Mouse (Mus musculus) hindbrain, embryonic 14.5 days (tissue): ENCODE results near the gene Iba57. TPM values are rescaled to one million over a fixed set of nuclear protein-coding genes. Genes with fewer than 3 reads are reported as not detected.

ENCODE experiments used
- ATAC-seq: fragments of 200-750 bp; cut with Nextera tagmentation; 2 replicates; pipeline ENCODE4 v1.8.0; 2017; ENCODE audit warnings: moderate number of reproducible peaks, mild to moderate bottlenecking, moderate TSS enrichment, moderate library complexity; ENCODE audit not compliant: low FRiP score
- DNase-seq: peaks from one replicate; pipeline ENCODE4 v3.0.0-alpha.2; 2015; ENCODE audit warnings: low spot score
- H3K27ac ChIP-seq: fragments of 300-500 bp; sonication (generic); 2 replicates; pipeline ENCODE4 v1.5.1; 2014; ENCODE audit warnings: mild to moderate bottlenecking, moderate library complexity
- H3K27me3 ChIP-seq: fragments of 300-500 bp; sonication (generic); 2 replicates; pipeline ENCODE4 v1.6.1; 2014; ENCODE audit warnings: mild to moderate bottlenecking, low read length, mixed read lengths; ENCODE audit not compliant: control insufficient read depth, insufficient read depth
- H3K36me3 ChIP-seq: fragments of 300-500 bp; sonication (generic); replicated peaks from 2 replicates; pipeline ENCODE4 v1.6.1; 2014; ENCODE audit not compliant: control insufficient read depth, insufficient read depth
- H3K4me1 ChIP-seq: fragments of 300-500 bp; sonication (generic); replicated peaks from 2 replicates; pipeline ENCODE4 v1.6.1; 2014; ENCODE audit warnings: antibody characterized with exemption, low read length, mixed read lengths; ENCODE audit not compliant: control insufficient read depth, insufficient read depth
- H3K4me2 ChIP-seq: fragments of 300-500 bp; sonication (generic); replicated peaks from 2 replicates; pipeline ENCODE4 v1.6.1; 2014; ENCODE audit warnings: mild to moderate bottlenecking, moderate library complexity
- H3K4me3 ChIP-seq: fragments of 300-500 bp; sonication (generic); replicated peaks from 2 replicates; pipeline ENCODE4 v1.5.1; 2014; ENCODE audit warnings: mild to moderate bottlenecking, low read length
- H3K9ac ChIP-seq: fragments of 300-500 bp; sonication (generic); 2 replicates; pipeline ENCODE4 v1.6.1; 2014
- H3K9me3 ChIP-seq: fragments of 300-500 bp; sonication (generic); 2 replicates; pipeline ENCODE4 v1.6.1; 2016; ENCODE audit warnings: low read length; ENCODE audit not compliant: control insufficient read depth
- WGBS: fragments of 180-500 bp; shearing (Covaris S2); extraction: QIAGEN DNeasy Blood & Tissue Kit; methylation state at CpG from one replicate; pipeline ENCODE4 v1.1.7; 2014; 5-methylcytosine and 5-hydroxymethylcytosine counted together
- polyA plus RNA-seq: library from polyadenylated mRNA; unstranded; fragments of >200 nt; fragmentation: Nextera tagmentation; extraction: Ambion mirVana; gene quantifications from 2 replicates; pipeline ENCODE4 v1.2.1, GENCODE M21; 2014

The Iba57 gene
- polyA plus RNA-seq, 1 experiment from 2014 or later: 3.7 TPM

GRCm38 (mm10) chr11:59138537-59139486 is 24.7 kb downstream of the Iba57 start:
- Histone ChIP-seq H3K9ac (no peak overlapping the region), H3K4me2 (no peak overlapping the region), H3K4me3 (no peak overlapping the region), H3K27me3 (peaks cover 40% of the 10 kb centered on the region), H3K27ac (no peak overlapping the region), H3K36me3 (no peaks in the 10 kb centered on the region), H3K4me1 (no peaks in the 10 kb centered on the region), H3K9me3 (no peaks in the 10 kb centered on the region)
- ATAC-seq (no peak), DNase-seq (no peak)
- whole genome bisulfite sequencing: 74% methylated on average over 19 of the region's 19 CpGs

GRCm38 (mm10) chr11:59136994-59137706 is 26.4 kb downstream of the Iba57 start:
- 70% methylated on average over 12 of the region's 12 CpGs for WGBS
- Histone ChIP-seq H3K9me3 (no peaks in the 10 kb centered on the region), H3K27ac (no peak overlapping the region), H3K36me3 (no peaks in the 10 kb centered on the region), H3K27me3 (peaks cover 54% of the 10 kb centered on the region), H3K4me1 (no peaks in the 10 kb centered on the region), H3K4me2 (no peak overlapping the region), H3K9ac (no peak overlapping the region), H3K4me3 (no peak overlapping the region)
- no peak for DNase-seq
- ATAC-seq: no peak

GRCm38 (mm10) chr11:59135904-59136452 is 27.6 kb downstream of the Iba57 start, which contains the start of gene Obscn:
Gene Obscn (minus strand): TSS chr11:59136402.
- 0 out of 2 replicates have a peak within 1 kb of the TSS, but pooled peaks have one; percentile 26 for H3K9ac ChIP-seq
- DNase-seq (no peak), ATAC-seq (no peak)
- no peaks in the 10 kb centered on the region for H3K4me1 ChIP-seq
- H3K4me3 ChIP-seq: peak within 1 kb of the TSS; percentile 30
- WGBS: 16% methylated on average over 44 of the region's 44 CpGs
- H3K27ac ChIP-seq: no peak within 1 kb of the TSS
- H3K36me3 ChIP-seq: no peaks in the 10 kb centered on the region
- H3K4me2 ChIP-seq: peak within 1 kb of the TSS; percentile 50
- no peaks in the 10 kb centered on the region for H3K9me3 ChIP-seq
- H3K27me3 ChIP-seq: peaks cover 54% of the 10 kb centered on the region

- Histone ChIP-seq H3K27ac (no peak overlapping the region), H3K4me2 (peak overlapping the region; percentile 50), H3K4me1 (no peaks in the 10 kb centered on the region), H3K36me3 (no peaks in the 10 kb centered on the region), H3K27me3 (peaks cover 54% of the 10 kb centered on the region), H3K9me3 (no peaks in the 10 kb centered on the region), H3K9ac (0 out of 2 replicates have a peak overlapping the region, but pooled peaks have one; percentile 26), H3K4me3 (peak overlapping the region; percentile 30)
- DNase-seq (no peak), ATAC-seq (no peak)
- WGBS: 8% methylated on average over 55 of the region's 55 CpGs
These were observed 28.3 kb downstream of the Iba57 start for GRCm38 (mm10) chr11:59135051-59135820.

- Histone ChIP-seq H3K4me3 (peak overlapping the region; percentile 30; the same call in 1 of the 2 replicates), H3K4me2 (peak overlapping the region; percentile 11; the same call in 1 of the 2 replicates), H3K36me3 (no peaks in the 10 kb centered on the region), H3K9ac (no peak overlapping the region), H3K27ac (no peak overlapping the region), H3K9me3 (no peaks in the 10 kb centered on the region), H3K4me1 (no peaks in the 10 kb centered on the region), H3K27me3 (peaks cover 54% of the 10 kb centered on the region)
- WGBS: 6% methylated on average over 34 of the region's 35 CpGs
- no peak for ATAC-seq
- no peak for DNase-seq
These were observed 29.1 kb downstream of the Iba57 start for GRCm38 (mm10) chr11:59134373-59134997.

- Histone ChIP-seq H3K36me3 (no peaks in the 10 kb centered on the region), H3K27me3 (peaks cover 46% of the 10 kb centered on the region), H3K9me3 (no peaks in the 10 kb centered on the region), H3K4me1 (no peaks in the 10 kb centered on the region), H3K9ac (no peak overlapping the region), H3K4me3 (no peak overlapping the region), H3K4me2 (no peak overlapping the region), H3K27ac (no peak overlapping the region)
- DNase-seq: no peak
- ATAC-seq: no peak
- WGBS: 77% methylated on average over 2 of the region's 3 CpGs
These were observed 31.5 kb downstream of the Iba57 start for GRCm38 (mm10) chr11:59132065-59132464.

- H3K27me3 ChIP-seq: peaks cover 40% of the 10 kb centered on the region
- H3K9ac ChIP-seq: no peak overlapping the region
- H3K27ac ChIP-seq: no peak overlapping the region
- no peaks in the 10 kb centered on the region for H3K36me3 ChIP-seq
- no peak overlapping the region for H3K4me3 ChIP-seq
- no peaks in the 10 kb centered on the region for H3K9me3 ChIP-seq
- H3K4me1 ChIP-seq: no peaks in the 10 kb centered on the region
- WGBS: 58% methylated on average over 18 of the region's 18 CpGs
- ATAC-seq: no peak
- DNase-seq: no peak
- no peak overlapping the region for H3K4me2 ChIP-seq
These were observed 32.1 kb downstream of the Iba57 start for GRCm38 (mm10) chr11:59131348-59131919.

- DNase-seq (no peak), ATAC-seq (no peak)
- H3K4me1 ChIP-seq: no peaks in the 10 kb centered on the region
- no peak overlapping the region for H3K4me3 ChIP-seq
- H3K9ac ChIP-seq: no peak overlapping the region
- no peaks in the 10 kb centered on the region for H3K36me3 ChIP-seq
- H3K9me3 ChIP-seq: no peaks in the 10 kb centered on the region
- no peak overlapping the region for H3K27ac ChIP-seq
- H3K27me3 ChIP-seq: peaks cover 34% of the 10 kb centered on the region
- H3K4me2 ChIP-seq: no peak overlapping the region
- WGBS: 73% methylated on average over 9 of the region's 9 CpGs
These were observed 32.8 kb downstream of the Iba57 start for GRCm38 (mm10) chr11:59130782-59131181.
